Mouse (Mus musculus) cortical plate, adult 2 months (tissue): ENCODE data around the gene 3110082I17Rik. TPM values are rescaled to one million over a fixed set of nuclear protein-coding genes. Genes with fewer than 3 reads are reported as not detected.

ENCODE experiments used
- H3K27ac ChIP-seq: fragments of 200-500 bp; 2 replicates; pipeline ENCODE4 v1.5.1; 2012; ENCODE audit warnings: low read length, control low read depth, inconsistent platforms; ENCODE audit not compliant: insufficient read depth
- H3K4me1 ChIP-seq: fragments of 200-500 bp; 2 replicates; pipeline ENCODE4 v1.6.1; 2011; ENCODE audit warnings: low read length; ENCODE audit not compliant: control insufficient read depth, insufficient read depth
- H3K4me3 ChIP-seq: fragments of 200-500 bp; 2 replicates; pipeline ENCODE4 v1.5.1; 2011; ENCODE audit warnings: mild to moderate bottlenecking, low read length, control low read depth; ENCODE audit not compliant: insufficient read depth
- CTCF ChIP-seq: fragments of 200-500 bp; IDR thresholded peaks from 2 replicates; pipeline ENCODE4 v1.5.1; 2011; ENCODE audit warnings: mild to moderate bottlenecking, control low read depth, low read length; ENCODE audit not compliant: insufficient read depth; ENCODE audit errors: extremely low read depth
- POLR2A ChIP-seq: fragments of 200-500 bp; IDR thresholded peaks from 2 replicates; pipeline ENCODE4 v1.6.1; 2011; ENCODE audit warnings: mild to moderate bottlenecking, low read length, control low read depth; ENCODE audit not compliant: insufficient read depth; ENCODE audit errors: extremely low read depth
- polyA plus RNA-seq: library from polyadenylated mRNA; depleted of rRNA; stranded (reverse); fragments of >200 nt; gene quantifications from 2 replicates; pipeline ENCODE4 v1.2.3, GENCODE M21; 2012

Gene 3110082I17Rik
- polyA plus RNA-seq, 1 experiment = 12.9 TPM

- Histone ChIP-seq H3K4me1 (peaks cover 8% of the 10 kb centered on the region), H3K27ac (peak overlapping the region; percentile 81), H3K4me3 (peak overlapping the region; percentile 94)
- no peak for TF ChIP-seq CTCF
Measured at GRCm38 (mm10) chr5:139381586-139382513, 78.5 kb downstream of the 3110082I17Rik start.

GRCm38 (mm10) chr5:139380385-139381248 is 79.7 kb downstream of the 3110082I17Rik start:
- TF ChIP-seq POLR2A (0 out of 2 replicates have a peak, but pooled peaks have one; percentile 23), CTCF (no peak)
- H3K27ac ChIP-seq = peak overlapping the region; percentile 96
- H3K4me1 ChIP-seq = peaks cover 8% of the 10 kb centered on the region
- H3K4me3 ChIP-seq = peak overlapping the region; percentile 94

GRCm38 (mm10) chr5:139379771-139380384 is 80.4 kb downstream of the 3110082I17Rik start:
- TF ChIP-seq CTCF (no peak), POLR2A (no peak)
- peaks cover 8% of the 10 kb centered on the region for H3K4me1 ChIP-seq
- peak overlapping the region; percentile 12 for H3K27ac ChIP-seq
- H3K4me3 ChIP-seq = peak overlapping the region; percentile 94

DNA sequence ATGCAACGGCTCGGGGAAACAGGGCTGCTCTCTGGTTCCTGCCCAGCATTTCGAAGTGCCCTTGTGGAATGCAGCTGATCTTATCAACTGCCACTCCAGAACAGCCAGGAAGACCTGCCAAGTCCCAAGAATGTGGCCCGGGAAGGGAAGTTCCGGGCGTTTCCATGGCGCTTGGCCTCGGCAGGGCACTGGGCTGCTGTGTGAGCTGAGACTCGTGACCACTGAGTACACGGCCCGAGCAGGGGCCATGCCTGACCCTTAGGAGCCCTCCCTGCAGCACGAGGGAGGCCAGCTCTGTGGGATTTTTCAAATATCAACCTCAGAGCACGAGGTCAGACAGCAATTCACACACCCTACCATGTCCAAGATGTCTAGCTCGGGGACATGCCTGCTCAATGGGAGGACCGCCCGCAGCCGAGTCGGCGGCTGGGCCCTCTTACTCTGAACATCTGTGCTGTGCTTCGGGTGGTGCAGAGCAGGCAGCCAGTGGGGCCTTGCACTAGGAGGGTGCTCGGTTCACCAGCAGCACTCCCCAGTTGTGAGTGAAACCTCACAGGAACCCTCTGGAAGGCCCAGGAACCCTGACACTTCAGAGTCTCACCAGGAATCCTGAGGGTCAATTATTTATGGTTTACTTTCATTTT is 81.2 kb downstream of the 3110082I17Rik start:
- TF ChIP-seq CTCF (no peak), POLR2A (no peak)
- no peak overlapping the region for H3K4me3 ChIP-seq
- 0 out of 2 replicates have a peak overlapping the region, but pooled peaks have one; percentile 29 for H3K27ac ChIP-seq
- peaks cover 7% of the 10 kb centered on the region for H3K4me1 ChIP-seq

GRCm38 (mm10) chr5:139378271-139378556 is 82.1 kb downstream of the 3110082I17Rik start:
- H3K4me1 ChIP-seq = peaks cover 7% of the 10 kb centered on the region
- no peak overlapping the region; the same call in 1 of the 2 replicates for H3K27ac ChIP-seq
- no peak overlapping the region for H3K4me3 ChIP-seq
- TF ChIP-seq POLR2A (no peak), CTCF (no peak)

DNA sequence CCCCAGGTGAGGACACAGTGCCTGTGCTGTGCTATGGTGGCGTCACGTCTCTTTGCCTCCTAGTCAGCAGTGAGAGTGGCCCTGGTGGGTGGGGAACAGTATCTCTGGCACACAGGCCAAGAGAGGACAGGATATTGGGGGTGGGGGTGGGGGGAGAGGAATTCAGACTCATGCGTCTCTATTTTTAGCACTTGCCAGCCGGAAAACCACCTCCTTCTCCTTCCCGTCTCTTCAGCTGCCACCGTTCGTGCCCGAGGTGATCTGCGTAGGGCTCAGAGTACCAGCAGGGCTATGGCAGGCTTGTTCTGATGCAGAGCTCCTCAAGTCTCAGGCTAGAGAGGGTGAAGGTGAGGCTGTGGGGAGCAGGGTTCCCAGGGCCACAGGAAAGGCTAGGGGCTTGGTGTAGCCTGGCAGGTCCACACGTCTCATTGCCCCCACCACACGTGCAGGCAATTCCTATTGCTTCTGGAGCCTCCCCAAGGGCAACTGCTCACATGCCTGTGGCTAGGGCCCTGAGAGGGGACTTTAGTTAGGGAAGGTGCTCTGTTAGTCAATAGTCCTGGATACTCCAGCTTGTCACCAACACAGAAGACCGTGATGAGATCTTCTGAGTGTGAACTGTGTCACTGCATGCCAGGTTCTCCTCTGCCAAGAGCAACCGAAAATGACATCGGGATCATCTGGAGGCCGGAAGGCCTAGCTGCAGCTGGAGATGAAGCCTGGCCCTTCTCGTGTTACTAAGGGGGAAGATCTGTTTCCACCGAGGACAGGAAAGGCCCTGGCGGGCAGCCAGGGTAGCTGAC is 82.7 kb downstream of the 3110082I17Rik start, which contains the start of gene Gpr146:
TSS of gene Gpr146 (plus strand) at position 230 of the 803 bp plus-strand sequence.
- Histone ChIP-seq H3K4me3 (no peak within 1 kb of the TSS), H3K27ac (peak within 1 kb of the TSS; percentile 27; the same call in 1 of the 2 replicates), H3K4me1 (peaks cover 7% of the 10 kb centered on the region)
- TF ChIP-seq CTCF (no peak), POLR2A (no peak)

DNA sequence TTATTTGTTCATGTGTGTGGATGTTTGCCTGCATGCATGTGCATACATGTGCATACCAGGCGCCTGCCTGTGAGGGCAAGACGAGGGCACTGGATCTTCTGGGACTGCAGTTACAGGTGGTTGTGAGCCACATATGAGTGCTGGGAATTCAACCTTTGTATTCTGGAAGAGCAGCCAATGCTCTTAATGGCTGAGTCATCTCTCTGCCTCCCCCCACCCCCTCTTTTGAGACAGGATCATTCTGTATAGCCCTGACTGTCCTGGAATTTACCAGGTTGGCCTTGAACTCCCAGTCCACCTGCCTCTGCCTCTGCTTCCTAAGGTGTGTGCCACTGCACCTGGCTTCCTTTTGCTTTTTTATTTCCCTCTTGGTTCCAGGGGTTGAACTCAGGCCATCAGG is 85.5 kb downstream of the 3110082I17Rik start:
- Histone ChIP-seq H3K4me1 (peaks cover 6% of the 10 kb centered on the region), H3K27ac (no peak overlapping the region), H3K4me3 (no peak overlapping the region)
- TF ChIP-seq POLR2A (no peak), CTCF (no peak)

GRCm38 (mm10) chr5:139373889-139374444 is 86.4 kb downstream of the 3110082I17Rik start:
- no peak overlapping the region for H3K4me3 ChIP-seq
- H3K4me1 ChIP-seq = peaks cover 6% of the 10 kb centered on the region
- TF ChIP-seq POLR2A (no peak), CTCF (no peak)
- no peak overlapping the region for H3K27ac ChIP-seq
